Mouse (Mus musculus) CD4-positive helper T cell, adult 2 months (primary cell): ENCODE measurements around the gene Gm11634.
"Not testable (repeated sequence)": the region's sequence is repeated elsewhere in the genome, so short reads cannot be mapped to it uniquely, and the experiment has no call there.

Experiments
- DNase-seq: peaks from one replicate; pipeline ENCODE4 v3.0.0-alpha.2; 2012; ENCODE audit warnings: low read depth, missing footprints, low spot score

Gene Gm11634

GRCm38 (mm10) chr11:101599156-101599555 lies at the start of gene Gm11634:
Gene Gm11634 (minus strand): TSS chr11:101599256.
- DNase-seq = no peak

- DNase-seq = not testable (repeated sequence)
These were observed 48.0 kb upstream of the Gm11634 start for GRCm38 (mm10) chr11:101647093-101647492.

GRCm38 (mm10) chr11:101646283-101646794 lies 47.3 kb upstream of the Gm11634 start:
- DNase-seq = not testable (repeated sequence)

- DNase-seq = peak; percentile 87
These were observed 46.6 kb upstream of the Gm11634 start for GRCm38 (mm10) chr11:101645411-101646282.

GRCm38 (mm10) chr11:101645043-101645410 lies 46.0 kb upstream of the Gm11634 start:
- not testable (repeated sequence) for DNase-seq

GRCm38 (mm10) chr11:101644591-101644990 lies 45.5 kb upstream of the Gm11634 start:
- no peak for DNase-seq

GRCm38 (mm10) chr11:101642931-101643330 lies 43.9 kb upstream of the Gm11634 start:
- DNase-seq = peak; percentile 32

GRCm38 (mm10) chr11:101641710-101642642 lies 42.9 kb upstream of the Gm11634 start:
- DNase-seq = peak; percentile 78

- peak; percentile 83 for DNase-seq
These were observed 42.0 kb upstream of the Gm11634 start for GRCm38 (mm10) chr11:101640857-101641709.

GRCm38 (mm10) chr11:101639761-101640160 lies 40.7 kb upstream of the Gm11634 start:
- DNase-seq = no peak

GRCm38 (mm10) chr11:101635660-101636059 lies 36.6 kb upstream of the Gm11634 start:
- DNase-seq = no peak

GRCm38 (mm10) chr11:101628733-101629417 lies 29.8 kb upstream of the Gm11634 start:
- DNase-seq = not testable (repeated sequence)

GRCm38 (mm10) chr11:101627857-101628559 lies 29.0 kb upstream of the Gm11634 start:
- DNase-seq = peak; percentile 90

- DNase-seq = peak; percentile 89
These were observed 28.2 kb upstream of the Gm11634 start, which contains the start of gene Rdm1 for GRCm38 (mm10) chr11:101626995-101627856. Gene Rdm1 (plus strand): TSS chr11:101627195.

- no peak for DNase-seq
These were observed 27.6 kb upstream of the Gm11634 start for GRCm38 (mm10) chr11:101626649-101626994.

- DNase-seq = peak; percentile 63
These were observed 21.1 kb upstream of the Gm11634 start for GRCm38 (mm10) chr11:101620022-101620655.

GRCm38 (mm10) chr11:101618596-101618995 lies 19.5 kb upstream of the Gm11634 start:
- DNase-seq = no peak

- peak; percentile 64 for DNase-seq
These were observed 18.8 kb upstream of the Gm11634 start for GRCm38 (mm10) chr11:101617849-101618248.
